Mouse (Mus musculus): ENCODE data around the gene Khsrp.

- TF ChIP-seq TAL1 (IDR thresholded peaks at IDR 0.05; ENCODE audit: low read length) (no peak), GATA1 (IDR thresholded peaks at IDR 0.05; ENCODE audit: low read length) (no peak)
Observed at GRCm38 (mm10) chr17:56973956-56974707, 57.2 kb downstream of the Khsrp start.

All from erythroblast, embryonic 14.5 days (primary cell).